Mouse (Mus musculus) intestine, postnatal 0 days (tissue): ENCODE measurements around the gene Taf1a. TPM values are rescaled to one million over a fixed set of nuclear protein-coding genes. Genes with fewer than 3 reads are reported as not detected.

ENCODE experiments used
- ATAC-seq: fragments of 200-750 bp; cut with Nextera tagmentation; 2 replicates; pipeline ENCODE4 v1.8.0; 2017; ENCODE audit warnings: mild to moderate bottlenecking, moderate TSS enrichment, moderate library complexity
- H3K27ac ChIP-seq: fragments of 300-500 bp; sonication (generic); 2 replicates; pipeline ENCODE4 v1.5.1; 2014; ENCODE audit warnings: mild to moderate bottlenecking, low read depth, low read length, moderate library complexity
- H3K27me3 ChIP-seq: fragments of 300-500 bp; sonication (generic); replicated peaks from 2 replicates; pipeline ENCODE4 v1.6.1; 2014; ENCODE audit warnings: low read length, mixed read lengths; ENCODE audit not compliant: control insufficient read depth, insufficient read depth
- H3K36me3 ChIP-seq: fragments of 300-500 bp; sonication (generic); 2 replicates; pipeline ENCODE4 v1.6.1; 2014; ENCODE audit warnings: mild to moderate bottlenecking, moderate library complexity; ENCODE audit not compliant: control insufficient read depth, insufficient read depth
- H3K4me1 ChIP-seq: fragments of 300-500 bp; sonication (generic); replicated peaks from 2 replicates; pipeline ENCODE4 v1.6.1; 2014; ENCODE audit warnings: antibody characterized with exemption, low read length, mixed read lengths; ENCODE audit not compliant: control insufficient read depth, insufficient read depth
- H3K4me2 ChIP-seq: fragments of 300-500 bp; sonication (generic); replicated peaks from 2 replicates; pipeline ENCODE4 v1.6.1; 2014; ENCODE audit warnings: low read depth, mild to moderate bottlenecking, moderate library complexity
- H3K4me3 ChIP-seq: fragments of 300-500 bp; sonication (generic); 2 replicates; pipeline ENCODE4 v1.5.1; 2014; ENCODE audit warnings: low read depth, low read length
- H3K9ac ChIP-seq: fragments of 300-500 bp; sonication (generic); 2 replicates; pipeline ENCODE4 v1.6.1; 2014; ENCODE audit warnings: mild to moderate bottlenecking, low read depth, low read length
- H3K9me3 ChIP-seq: fragments of 300-500 bp; sonication (generic); 2 replicates; pipeline ENCODE4 v1.6.1; 2016; ENCODE audit warnings: mixed run types; ENCODE audit not compliant: control insufficient read depth
- CTCF ChIP-seq: sonication (generic); IDR thresholded peaks from 2 replicates; pipeline ENCODE4 v1.5.1; 2016; ENCODE audit warnings: low read depth, mild to moderate bottlenecking, control low read depth, antibody characterized with exemption, moderate library complexity
- WGBS: fragments of 180-500 bp; shearing (Covaris S2); extraction: QIAGEN DNeasy Blood & Tissue Kit; methylation state at CpG from one replicate; pipeline ENCODE4 v1.1.7; 2014; 5-methylcytosine and 5-hydroxymethylcytosine counted together
- polyA plus RNA-seq: library from polyadenylated mRNA; unstranded; fragments of >200 nt; fragmentation: Nextera tagmentation; extraction: Ambion mirVana; gene quantifications from 2 replicates; pipeline ENCODE4 v1.2.1, GENCODE M21; 2015

Gene Taf1a
- polyA plus RNA-seq, 1 experiment from 2014 or later = 5.3 TPM

GRCm38 (mm10) chr1:183362301-183362700, 26.5 kb upstream of the Taf1a start:
- ATAC-seq = no peak
- Histone ChIP-seq H3K4me2 (no peak overlapping the region), H3K27ac (no peak overlapping the region), H3K9me3 (no peaks in the 10 kb centered on the region), H3K4me1 (no peaks in the 10 kb centered on the region), H3K4me3 (no peak overlapping the region), H3K9ac (no peak overlapping the region), H3K36me3 (peaks cover 59% of the 10 kb centered on the region), H3K27me3 (no peaks in the 10 kb centered on the region)
- WGBS = 72% methylated on average over 5 of the region's 5 CpGs
- no peak for TF ChIP-seq CTCF

DNA sequence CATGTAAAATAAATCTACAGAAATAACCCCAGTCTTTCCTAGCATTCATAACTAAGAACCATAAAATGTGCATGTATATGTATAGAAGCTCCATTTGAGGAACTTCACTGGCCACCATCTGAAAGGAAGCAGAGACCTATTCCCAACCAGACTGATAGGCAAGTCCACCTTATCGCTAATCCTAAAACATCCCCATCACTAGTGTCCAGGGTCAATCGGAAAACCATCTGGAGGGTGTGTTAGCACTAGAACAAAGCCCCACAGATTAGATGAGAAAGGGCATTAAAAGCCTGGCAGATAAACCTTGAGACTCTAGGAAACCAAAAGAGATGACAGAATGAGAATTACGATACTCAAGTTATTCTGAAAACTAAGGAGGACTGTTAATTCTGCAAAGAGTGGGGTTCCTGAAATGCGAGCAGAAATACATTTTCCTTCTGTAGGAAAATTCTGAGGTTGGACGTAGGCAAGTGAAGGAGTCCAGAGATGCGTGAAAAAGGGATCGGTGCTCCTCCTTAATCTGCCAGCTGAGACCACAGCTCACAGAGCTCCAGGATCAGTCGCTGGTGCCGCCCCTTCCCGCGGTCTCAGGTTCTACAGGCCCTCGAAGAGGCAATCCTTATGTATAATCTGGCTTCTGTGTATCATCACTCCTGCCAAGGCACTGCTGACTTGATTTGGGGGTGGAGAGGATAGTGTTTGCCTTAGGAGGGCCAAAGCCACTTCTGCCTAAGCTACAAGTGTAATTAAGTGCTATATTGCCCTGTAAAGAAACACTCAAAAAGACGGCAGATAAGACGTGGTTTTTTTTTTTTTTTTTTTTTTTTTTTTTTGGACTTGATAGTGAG, 25.8 kb upstream of the Taf1a start:
- Histone ChIP-seq H3K4me2 (no peak overlapping the region), H3K4me3 (no peak overlapping the region), H3K27me3 (no peaks in the 10 kb centered on the region), H3K36me3 (peaks cover 53% of the 10 kb centered on the region), H3K27ac (no peak overlapping the region), H3K9ac (no peak overlapping the region), H3K9me3 (no peaks in the 10 kb centered on the region), H3K4me1 (no peaks in the 10 kb centered on the region)
- no peak for TF ChIP-seq CTCF
- 52% methylated on average over 14 of the region's 14 CpGs for WGBS
- peak; percentile 28; the same call in 1 of the 2 replicates for ATAC-seq

DNA sequence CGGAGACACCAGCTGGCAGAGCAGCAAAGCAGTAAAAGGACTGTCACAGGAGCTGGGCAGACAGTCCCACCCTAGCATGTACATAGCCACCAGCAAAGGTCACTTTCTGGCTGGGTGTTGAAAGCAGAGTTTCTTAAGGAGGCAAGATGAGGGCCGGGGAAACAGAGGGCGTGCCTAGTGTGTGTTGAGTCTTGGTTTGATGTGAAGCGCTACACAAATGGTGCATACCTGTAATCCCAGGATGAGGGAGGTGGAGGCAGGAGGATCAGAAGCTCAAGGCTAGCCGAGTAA, 25.3 kb upstream of the Taf1a start:
- Histone ChIP-seq H3K27me3 (no peaks in the 10 kb centered on the region), H3K9ac (no peak overlapping the region), H3K9me3 (no peaks in the 10 kb centered on the region), H3K4me1 (no peaks in the 10 kb centered on the region), H3K4me2 (no peak overlapping the region), H3K4me3 (no peak overlapping the region), H3K27ac (no peak overlapping the region), H3K36me3 (peaks cover 47% of the 10 kb centered on the region)
- 45% methylated on average over 5 of the region's 5 CpGs for WGBS
- ATAC-seq = peak; percentile 46; the same call in 1 of the 2 replicates
- TF ChIP-seq CTCF = no peak

DNA sequence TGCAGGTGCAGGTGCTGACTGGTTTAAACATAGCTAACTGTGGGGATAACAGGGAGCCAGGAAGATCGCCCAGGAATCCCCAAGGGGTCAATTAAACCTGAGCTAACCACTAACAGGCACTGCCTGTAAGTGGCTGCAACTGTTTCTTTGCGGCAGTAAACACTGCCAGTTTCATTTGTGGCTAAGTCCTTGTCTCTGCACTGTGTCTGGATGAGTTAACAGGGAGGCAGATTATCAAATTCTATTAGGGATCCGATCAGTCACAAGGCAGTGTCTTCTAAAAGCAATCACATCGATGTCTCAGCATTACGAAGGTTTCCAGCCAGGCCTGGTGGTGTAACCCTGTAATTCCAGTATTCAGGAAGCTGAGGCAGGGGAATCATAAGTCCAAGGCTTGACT, 22.4 kb upstream of the Taf1a start:
- Histone ChIP-seq H3K36me3 (peaks cover 23% of the 10 kb centered on the region), H3K27ac (no peak overlapping the region), H3K4me1 (no peaks in the 10 kb centered on the region), H3K4me2 (no peak overlapping the region), H3K27me3 (no peaks in the 10 kb centered on the region), H3K4me3 (no peak overlapping the region), H3K9me3 (no peaks in the 10 kb centered on the region), H3K9ac (no peak overlapping the region)
- ATAC-seq = no peak
- WGBS = 87% methylated on average over 5 of the region's 5 CpGs
- no peak for TF ChIP-seq CTCF

DNA sequence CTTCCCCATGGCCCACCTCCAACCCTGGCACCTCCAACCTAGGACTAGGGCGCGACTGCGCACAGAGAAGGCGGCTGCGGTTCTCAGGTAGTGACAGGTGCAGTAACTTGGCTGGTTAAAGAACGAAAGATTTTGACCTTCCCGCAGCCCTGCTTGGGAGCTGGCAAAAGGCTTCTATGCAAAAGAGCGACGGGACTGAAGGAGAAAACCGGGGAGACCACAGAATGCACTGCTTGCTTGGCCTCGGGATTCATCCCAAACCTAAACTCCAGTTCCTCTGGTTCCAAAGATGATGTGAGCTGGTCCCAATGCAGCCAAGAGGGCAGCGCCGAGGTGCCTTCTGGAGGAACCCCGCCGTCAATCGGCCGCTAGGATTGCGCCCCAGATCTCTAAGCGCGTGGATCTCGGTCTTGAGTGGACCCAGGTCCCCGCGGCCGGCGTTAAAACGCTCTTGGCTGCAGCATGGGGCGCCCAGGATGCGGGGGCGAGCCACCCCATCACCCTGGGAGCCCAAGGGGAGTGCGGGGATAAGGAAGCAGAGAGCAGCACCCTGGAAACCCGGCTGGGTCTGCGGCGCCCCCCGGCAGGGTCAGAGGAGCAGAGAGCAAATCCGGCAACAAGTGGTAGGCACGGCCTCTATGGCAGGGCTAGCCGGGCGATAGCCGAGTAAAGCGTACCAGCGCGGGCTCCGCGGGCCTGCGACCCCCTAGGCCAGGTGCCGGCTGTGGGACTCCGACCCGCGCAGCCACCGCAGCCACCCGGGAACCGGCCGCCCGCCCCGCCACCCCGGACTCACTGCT, 20.0 kb upstream of the Taf1a start:
- Histone ChIP-seq H3K27me3 (no peaks in the 10 kb centered on the region), H3K9ac (peak overlapping the region; percentile 93), H3K4me2 (peak overlapping the region; percentile 97), H3K27ac (peak overlapping the region; percentile 54), H3K4me3 (peak overlapping the region; percentile 93), H3K36me3 (peaks cover 10% of the 10 kb centered on the region), H3K4me1 (no peaks in the 10 kb centered on the region), H3K9me3 (no peaks in the 10 kb centered on the region)
- peak; percentile 18 for TF ChIP-seq CTCF
- peak; percentile 53 for ATAC-seq
- 1% methylated on average over 55 of the region's 56 CpGs for WGBS

DNA sequence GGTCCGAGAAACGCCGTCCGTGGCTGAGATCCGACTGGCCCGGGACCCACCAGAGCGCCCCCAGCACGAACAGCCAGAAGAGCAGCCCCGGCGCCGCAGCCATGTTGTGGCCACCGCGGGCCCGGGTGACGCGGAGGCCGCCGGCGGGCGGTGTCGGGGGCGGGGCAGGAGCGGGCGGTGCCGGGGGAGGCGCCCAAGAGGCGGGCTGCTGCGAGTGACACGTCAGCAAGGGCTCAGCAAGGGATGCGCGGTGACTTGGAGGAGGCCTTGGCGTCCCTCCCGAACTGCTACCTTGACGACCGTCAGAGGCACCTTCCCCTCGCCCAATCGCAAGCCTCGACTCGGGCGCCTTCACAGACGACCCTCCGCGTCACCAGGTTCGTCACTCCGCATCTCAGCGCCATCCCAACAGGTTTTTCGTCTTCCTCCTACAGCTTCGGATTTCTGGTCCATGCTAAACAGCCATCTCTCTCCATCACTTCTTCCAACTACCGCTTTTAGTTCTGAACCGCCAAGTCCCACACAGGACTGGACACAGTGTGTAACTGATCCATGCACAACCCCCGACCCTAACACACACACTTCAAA, 19.3 kb upstream of the Taf1a start, which contains the start of gene Mia3:
TSS of gene Mia3 (minus strand) at position 127 of the 588 bp plus-strand sequence.
- 0 out of 2 replicates have a peak, but pooled peaks have one; percentile 28 for TF ChIP-seq CTCF
- Histone ChIP-seq H3K4me2 (peak within 1 kb of the TSS; percentile 97), H3K9me3 (peaks cover under 1% of the 10 kb centered on the region; the same call in 1 of the 2 replicates), H3K4me1 (no peaks in the 10 kb centered on the region), H3K27me3 (no peaks in the 10 kb centered on the region), H3K27ac (peak within 1 kb of the TSS; percentile 54), H3K36me3 (peaks cover 8% of the 10 kb centered on the region; the same call in 1 of the 2 replicates), H3K4me3 (peak within 1 kb of the TSS; percentile 93), H3K9ac (peak within 1 kb of the TSS; percentile 93)
- ATAC-seq = peak; percentile 98
- under 1% methylated on average over 51 of the region's 51 CpGs for WGBS
